Mouse (Mus musculus) hindbrain, embryonic 10.5 days (tissue): ENCODE measurements at regions not wholly inside any gene's neighbourhood (a gene's known extent, or its start where the extent isn't known, plus 50 kb on each side); places are given as distances from the start of the nearest gene placed in this dataset.

Experiments used
- DNase-seq: peaks from one replicate; pipeline ENCODE4 v3.0.0-alpha.2; 2017; ENCODE audit warnings: low spot score
- H3K27ac ChIP-seq: fragments of 300-500 bp; sonication (generic); 2 replicates; pipeline ENCODE4 v1.5.1; 2016; ENCODE audit warnings: mild to moderate bottlenecking, moderate library complexity
- H3K27me3 ChIP-seq: fragments of 300-500 bp; sonication (generic); 2 replicates; pipeline ENCODE4 v1.6.1; 2016; ENCODE audit warnings: mild to moderate bottlenecking; ENCODE audit not compliant: poor library complexity, insufficient read depth, severe bottlenecking
- H3K36me3 ChIP-seq: fragments of 300-500 bp; sonication (generic); 2 replicates; pipeline ENCODE4 v1.6.1; 2016; ENCODE audit warnings: mild to moderate bottlenecking, moderate library complexity
- H3K4me1 ChIP-seq: fragments of 300-500 bp; sonication (generic); replicated peaks from 2 replicates; pipeline ENCODE4 v1.6.1; 2016; ENCODE audit warnings: mild to moderate bottlenecking
- H3K4me3 ChIP-seq: fragments of 300-500 bp; sonication (generic); 2 replicates; pipeline ENCODE4 v1.5.1; 2016; ENCODE audit warnings: mild to moderate bottlenecking, moderate library complexity
- H3K9me3 ChIP-seq: fragments of 300-500 bp; sonication (generic); 2 replicates; pipeline ENCODE4 v1.6.1; 2016; ENCODE audit warnings: mild to moderate bottlenecking, moderate library complexity
- WGBS: fragments of 180-500 bp; shearing (Covaris S2); methylation state at CpG from one replicate; pipeline ENCODE4 v1.1.7; 2016; 5-methylcytosine and 5-hydroxymethylcytosine counted together

GRCm38 (mm10) chr1:125234747-125235146 is 200.8 kb downstream of the Actr3 start:
- no peaks in the 10 kb centered on the region for H3K27me3 ChIP-seq
- H3K4me1 ChIP-seq, result no peaks in the 10 kb centered on the region
- H3K36me3 ChIP-seq, result no peaks in the 10 kb centered on the region
- DNase-seq, result no peak
- no peak overlapping the region for H3K4me3 ChIP-seq
- 85% methylated on average over 2 of the region's 2 CpGs for WGBS
- H3K9me3 ChIP-seq, result peaks cover 4% of the 10 kb centered on the region; the same call in 1 of the 2 replicates
- no peak overlapping the region for H3K27ac ChIP-seq

DNA sequence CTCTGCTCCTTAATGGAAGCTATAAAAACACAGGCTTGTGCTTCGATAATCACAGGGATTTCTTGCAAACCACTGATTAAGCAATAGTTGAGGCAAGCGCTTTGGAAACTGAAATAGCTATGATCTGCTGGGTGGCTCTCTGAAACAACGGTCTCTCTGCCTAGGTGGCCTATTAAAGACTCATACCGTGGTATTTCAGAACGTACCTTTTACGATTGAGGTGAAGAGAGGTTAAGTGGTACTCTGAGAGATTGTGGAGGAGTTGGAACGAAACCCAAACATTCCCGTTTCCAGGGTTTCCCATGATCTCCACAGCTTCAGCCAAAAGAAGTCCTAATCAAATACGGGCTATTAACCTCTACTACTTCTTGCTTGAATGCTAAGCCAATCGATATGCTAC is 212.2 kb downstream of the Actr3 start:
- 93% methylated on average over 10 of the region's 10 CpGs for WGBS
- H3K27ac ChIP-seq, result no peak overlapping the region
- no peak overlapping the region for H3K4me3 ChIP-seq
- no peak for DNase-seq
- no peaks in the 10 kb centered on the region for H3K27me3 ChIP-seq
- 0 out of 2 replicates have a peak, but pooled peaks cover 4% of the 10 kb centered on the region for H3K9me3 ChIP-seq
- H3K4me1 ChIP-seq, result no peaks in the 10 kb centered on the region
- H3K36me3 ChIP-seq, result no peaks in the 10 kb centered on the region

GRCm38 (mm10) chr1:125216192-125216591 is 219.3 kb downstream of the Actr3 start:
- Histone ChIP-seq H3K27ac (no peak overlapping the region), H3K27me3 (no peaks in the 10 kb centered on the region), H3K4me3 (no peak overlapping the region), H3K9me3 (0 out of 2 replicates have a peak, but pooled peaks cover 2% of the 10 kb centered on the region), H3K4me1 (no peaks in the 10 kb centered on the region), H3K36me3 (no peaks in the 10 kb centered on the region)
- WGBS, result 78% methylated on average over 6 of the region's 6 CpGs
- DNase-seq, result no peak

- no peak for DNase-seq
- Histone ChIP-seq H3K9me3 (peaks cover 5% of the 10 kb centered on the region; the same call in 1 of the 2 replicates), H3K36me3 (no peaks in the 10 kb centered on the region), H3K4me3 (no peak overlapping the region), H3K27ac (no peak overlapping the region), H3K4me1 (no peaks in the 10 kb centered on the region), H3K27me3 (no peaks in the 10 kb centered on the region)
- 80% methylated on average over 1 of the region's 1 CpGs for WGBS
Observed at GRCm38 (mm10) chr1:125187091-125187490, 248.4 kb downstream of the Actr3 start.

- H3K27me3 ChIP-seq, result no peaks in the 10 kb centered on the region
- 90% methylated on average over 15 of the region's 15 CpGs for WGBS
Observed at GRCm38 (mm10) chr1:125176124-125176937, 259.2 kb downstream of the Actr3 start.

GRCm38 (mm10) chr1:125174725-125175124 is 260.8 kb downstream of the Actr3 start:
- Histone ChIP-seq H3K27me3 (no peaks in the 10 kb centered on the region), H3K27ac (no peak overlapping the region), H3K4me1 (no peaks in the 10 kb centered on the region), H3K36me3 (no peaks in the 10 kb centered on the region), H3K4me3 (no peak overlapping the region), H3K9me3 (0 out of 2 replicates have a peak, but pooled peaks cover 2% of the 10 kb centered on the region)
- DNase-seq, result no peak
- 92% methylated on average over 13 of the region's 13 CpGs for WGBS

More at GRCm38 (mm10) chr1:125176124-125176937, 259.2 kb downstream of the Actr3 start:
- no peak overlapping the region for H3K4me3 ChIP-seq
- 0 out of 2 replicates have a peak, but pooled peaks cover 2% of the 10 kb centered on the region for H3K9me3 ChIP-seq
- H3K27ac ChIP-seq, result no peak overlapping the region
- no peak for DNase-seq
- H3K4me1 ChIP-seq, result no peaks in the 10 kb centered on the region
- H3K36me3 ChIP-seq, result no peaks in the 10 kb centered on the region

DNA sequence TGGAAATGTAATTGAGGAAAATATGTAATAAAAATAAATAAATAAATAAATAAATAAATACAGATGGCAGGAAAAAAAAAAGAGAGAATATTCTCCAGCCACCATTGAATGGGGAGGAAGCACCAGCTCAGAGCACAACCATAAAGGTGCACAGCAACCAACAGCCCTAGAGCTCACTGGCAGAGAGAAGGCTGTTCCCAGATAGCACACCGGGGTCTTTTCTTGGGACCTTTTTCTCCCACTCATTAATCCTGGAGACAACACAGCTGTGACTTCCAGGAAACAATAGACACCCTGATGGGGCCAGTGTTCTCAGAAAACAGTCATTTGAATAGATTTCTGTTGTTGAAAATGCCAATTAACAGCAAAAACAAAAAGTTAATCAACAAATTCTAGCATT is 263.1 kb downstream of the Actr3 start:
- Histone ChIP-seq H3K36me3 (no peaks in the 10 kb centered on the region), H3K27ac (no peak overlapping the region), H3K4me3 (no peak overlapping the region), H3K9me3 (0 out of 2 replicates have a peak, but pooled peaks cover 2% of the 10 kb centered on the region), H3K27me3 (no peaks in the 10 kb centered on the region), H3K4me1 (no peaks in the 10 kb centered on the region)
- 47% methylated on average over 1 of the region's 1 CpGs for WGBS
- DNase-seq, result no peak

- no peak overlapping the region for H3K4me3 ChIP-seq
- H3K27me3 ChIP-seq, result no peaks in the 10 kb centered on the region
- DNase-seq, result no peak
- no peaks in the 10 kb centered on the region for H3K9me3 ChIP-seq
- 84% methylated on average over 1 of the region's 1 CpGs for WGBS
- no peaks in the 10 kb centered on the region for H3K4me1 ChIP-seq
- H3K36me3 ChIP-seq, result no peaks in the 10 kb centered on the region
- no peak overlapping the region for H3K27ac ChIP-seq
Observed at GRCm38 (mm10) chr1:125165226-125165625, 270.3 kb downstream of the Actr3 start.

DNA sequence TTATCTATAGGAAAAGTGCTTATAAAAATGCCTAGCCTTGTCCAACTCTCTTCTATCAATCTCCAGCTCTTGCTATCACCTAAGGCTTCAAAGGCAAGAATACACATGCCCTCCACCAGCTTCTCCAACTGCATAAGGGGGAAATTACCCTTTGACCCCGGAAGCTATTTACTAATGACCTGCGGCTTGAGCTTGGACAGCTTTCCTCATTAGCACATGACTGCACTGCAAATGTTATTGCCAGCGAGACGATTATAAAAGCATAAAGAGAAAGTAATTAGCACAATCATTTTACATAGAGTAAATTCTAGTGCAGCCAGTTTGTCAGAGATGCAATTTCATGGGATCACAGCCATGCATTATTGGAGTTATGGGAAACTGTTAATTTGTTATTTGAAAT is 277.0 kb downstream of the Actr3 start:
- no peak for DNase-seq
- H3K4me1 ChIP-seq, result no peaks in the 10 kb centered on the region
- no peak overlapping the region for H3K4me3 ChIP-seq
- H3K27me3 ChIP-seq, result no peaks in the 10 kb centered on the region
- no peaks in the 10 kb centered on the region for H3K36me3 ChIP-seq
- H3K27ac ChIP-seq, result no peak overlapping the region
- WGBS, result 79% methylated on average over 4 of the region's 4 CpGs
- no peaks in the 10 kb centered on the region for H3K9me3 ChIP-seq

GRCm38 (mm10) chr1:125156093-125156492 is 279.4 kb downstream of the Actr3 start:
- no peaks in the 10 kb centered on the region for H3K4me1 ChIP-seq
- H3K36me3 ChIP-seq, result no peaks in the 10 kb centered on the region
- H3K4me3 ChIP-seq, result no peak overlapping the region
- no peak for DNase-seq
- 96% methylated on average over 2 of the region's 2 CpGs for WGBS
- no peaks in the 10 kb centered on the region for H3K27me3 ChIP-seq
- no peaks in the 10 kb centered on the region for H3K9me3 ChIP-seq
- H3K27ac ChIP-seq, result no peak overlapping the region

DNA sequence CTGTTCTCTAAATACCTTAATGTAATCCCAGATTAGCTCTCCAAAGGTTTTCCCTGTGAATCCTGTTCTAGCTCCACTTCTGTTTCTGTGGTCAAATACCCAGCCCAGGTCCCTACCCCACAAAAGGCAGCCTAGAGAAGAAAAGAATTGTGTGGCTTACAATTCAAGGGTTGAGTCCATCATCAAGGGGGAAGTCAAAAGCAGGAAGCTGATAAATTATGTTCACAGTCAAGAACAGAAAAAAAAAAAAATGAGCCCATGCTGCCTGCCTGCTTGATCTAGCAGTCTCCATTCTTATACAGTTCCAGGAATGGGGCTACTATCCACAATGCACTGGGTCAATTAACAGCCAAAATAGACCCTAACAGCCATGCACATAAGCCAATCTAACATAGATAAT is 285.7 kb downstream of the Actr3 start:
- H3K27ac ChIP-seq, result no peak overlapping the region
- H3K4me3 ChIP-seq, result no peak overlapping the region
- no peaks in the 10 kb centered on the region for H3K27me3 ChIP-seq
- no peaks in the 10 kb centered on the region for H3K4me1 ChIP-seq
- H3K36me3 ChIP-seq, result no peaks in the 10 kb centered on the region
- no peaks in the 10 kb centered on the region for H3K9me3 ChIP-seq
- DNase-seq, result no peak

GRCm38 (mm10) chr1:125123861-125124260 is 311.7 kb downstream of the Actr3 start:
- no peaks in the 10 kb centered on the region for H3K36me3 ChIP-seq
- H3K4me3 ChIP-seq, result no peak overlapping the region
- no peaks in the 10 kb centered on the region for H3K27me3 ChIP-seq
- DNase-seq, result no peak
- H3K4me1 ChIP-seq, result no peaks in the 10 kb centered on the region
- H3K9me3 ChIP-seq, result 0 out of 2 replicates have a peak, but pooled peaks cover 3% of the 10 kb centered on the region
- 72% methylated on average over 3 of the region's 3 CpGs for WGBS
- H3K27ac ChIP-seq, result no peak overlapping the region

DNA sequence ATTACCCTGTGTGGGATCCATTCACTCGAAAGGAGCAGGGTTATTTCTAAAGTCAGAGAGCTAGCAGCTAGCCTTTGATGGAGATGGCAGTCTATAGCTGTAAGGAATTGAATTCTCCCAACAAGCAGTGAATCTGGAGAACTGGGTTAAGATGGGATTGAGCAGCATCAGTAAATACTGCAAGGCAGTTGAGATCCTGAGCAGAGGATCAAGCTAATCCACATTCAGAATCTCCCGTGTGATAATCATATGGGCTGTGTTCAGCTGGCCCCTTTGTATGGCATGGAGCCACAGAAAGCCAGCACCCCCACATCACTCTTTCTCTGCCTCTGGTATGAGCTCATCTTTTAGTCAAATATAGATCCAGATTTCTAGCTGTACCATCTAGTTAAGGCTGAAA is 334.9 kb downstream of the Actr3 start:
- Histone ChIP-seq H3K9me3 (no peaks in the 10 kb centered on the region), H3K27ac (no peak overlapping the region), H3K4me3 (no peak overlapping the region), H3K4me1 (no peaks in the 10 kb centered on the region), H3K36me3 (no peaks in the 10 kb centered on the region), H3K27me3 (no peaks in the 10 kb centered on the region)
- WGBS, result 85% methylated on average over 2 of the region's 2 CpGs
- no peak for DNase-seq
